Mouse (Mus musculus) embryonic fibroblast, embryonic 13.5 days (primary cell): ENCODE data around the gene Ankrd39. TPM values are rescaled to one million over a fixed set of nuclear protein-coding genes. Genes with fewer than 3 reads are reported as not detected.

Experiments used
- H3K27ac ChIP-seq: 2 replicates; pipeline ENCODE4 v1.5.1; 2012; ENCODE audit warnings: low read length, control low read depth, inconsistent platforms; ENCODE audit not compliant: insufficient read depth
- H3K4me1 ChIP-seq: 2 replicates; pipeline ENCODE4 v1.6.1; 2011; ENCODE audit warnings: low read length; ENCODE audit not compliant: control insufficient read depth, insufficient read depth
- H3K4me3 ChIP-seq: 2 replicates; pipeline ENCODE4 v1.5.1; 2011; ENCODE audit warnings: mild to moderate bottlenecking, control low read depth, low read length; ENCODE audit not compliant: insufficient read depth
- CTCF ChIP-seq: IDR thresholded peaks from 2 replicates; pipeline ENCODE4 v1.5.1; 2011; ENCODE audit warnings: mild to moderate bottlenecking, control low read depth, low read length, moderate library complexity, borderline replicate concordance; ENCODE audit not compliant: insufficient read depth
- POLR2A ChIP-seq: IDR thresholded peaks from 2 replicates; pipeline ENCODE4 v1.6.1; 2011; ENCODE audit warnings: low read depth, mild to moderate bottlenecking, control low read depth, low read length, moderate library complexity
- polyA plus RNA-seq: library from polyadenylated mRNA; stranded (reverse); fragments of >200 nt; gene quantifications from 2 replicates; pipeline ENCODE4 v1.2.4, GENCODE M21; 2011; ENCODE audit warnings: low read depth; ENCODE audit not compliant: missing spikeins, insufficient read length

Gene Ankrd39
- polyA plus RNA-seq, 1 experiment: 7.7 TPM

DNA sequence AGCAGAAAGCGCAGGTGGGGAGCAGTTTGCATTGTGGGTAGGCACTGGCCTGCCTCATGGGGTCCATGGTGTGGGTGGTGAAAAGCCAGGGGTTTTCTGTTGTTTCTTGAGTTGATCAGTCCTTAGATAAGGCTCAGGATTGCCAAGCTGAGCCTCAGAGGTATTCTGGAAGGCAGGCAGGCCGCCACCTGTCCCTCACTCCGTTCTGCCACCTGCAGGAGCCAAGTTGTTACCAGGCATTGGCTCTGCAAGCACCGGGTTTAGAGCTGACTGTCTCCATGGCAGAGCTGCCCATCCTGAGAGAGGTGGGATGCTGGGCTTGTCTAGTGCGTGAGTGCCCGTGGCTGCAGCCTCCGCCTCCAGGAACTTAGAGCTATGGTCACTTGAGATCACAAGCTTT, 25.0 kb downstream of the Ankrd39 start:
- TF ChIP-seq POLR2A (no peak), CTCF (no peak)
- Histone ChIP-seq H3K27ac (no peak overlapping the region), H3K4me1 (peaks cover 7% of the 10 kb centered on the region; the same call in 1 of the 2 replicates), H3K4me3 (no peak overlapping the region)

DNA sequence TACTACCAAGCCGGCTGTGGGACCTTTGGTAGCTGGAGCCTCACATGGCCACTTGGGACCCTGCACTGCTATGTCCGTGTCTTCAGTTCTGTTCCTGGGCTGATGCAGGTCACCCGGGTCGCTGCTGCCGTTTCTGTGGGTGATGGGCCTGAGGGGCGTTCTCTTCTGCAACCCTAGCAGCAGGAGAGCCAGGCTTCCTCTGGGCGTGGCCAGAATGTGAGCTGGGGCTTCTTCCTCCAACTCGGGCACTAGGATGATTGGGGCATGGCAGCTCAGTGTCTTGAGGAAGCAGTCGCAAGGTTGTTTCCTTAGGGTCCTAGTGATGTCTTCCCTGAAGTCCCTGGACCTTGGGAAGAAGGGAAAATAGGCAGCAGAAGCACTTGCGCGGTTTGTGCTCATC, 27.6 kb downstream of the Ankrd39 start:
- no peak overlapping the region for H3K4me3 ChIP-seq
- no peak overlapping the region for H3K27ac ChIP-seq
- TF ChIP-seq POLR2A: no peak
- TF ChIP-seq CTCF: no peak
- peaks cover 7% of the 10 kb centered on the region; the same call in 1 of the 2 replicates for H3K4me1 ChIP-seq

DNA sequence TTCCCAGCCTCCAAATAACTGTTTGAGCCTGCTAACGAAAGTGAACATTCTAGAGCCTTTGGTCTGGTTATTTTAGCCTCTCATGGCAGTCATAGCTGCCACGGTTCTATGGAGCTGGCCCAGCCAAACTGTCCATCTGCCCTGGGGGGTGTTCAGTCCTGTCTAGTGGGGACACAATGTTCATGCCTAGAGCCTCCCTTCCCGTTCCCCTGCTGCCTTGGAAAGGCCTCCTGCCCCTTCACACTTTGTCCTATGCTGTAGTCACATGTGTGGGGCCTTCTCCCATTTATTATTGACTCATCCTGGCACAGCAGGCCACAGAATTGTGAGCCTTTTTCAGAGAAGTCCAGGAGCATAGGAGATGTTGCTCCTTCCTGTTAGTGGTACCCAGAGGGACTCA, 29.0 kb downstream of the Ankrd39 start:
- peaks cover 7% of the 10 kb centered on the region; the same call in 1 of the 2 replicates for H3K4me1 ChIP-seq
- TF ChIP-seq POLR2A (no peak), CTCF (no peak)
- H3K27ac ChIP-seq: no peak overlapping the region
- no peak overlapping the region for H3K4me3 ChIP-seq

DNA sequence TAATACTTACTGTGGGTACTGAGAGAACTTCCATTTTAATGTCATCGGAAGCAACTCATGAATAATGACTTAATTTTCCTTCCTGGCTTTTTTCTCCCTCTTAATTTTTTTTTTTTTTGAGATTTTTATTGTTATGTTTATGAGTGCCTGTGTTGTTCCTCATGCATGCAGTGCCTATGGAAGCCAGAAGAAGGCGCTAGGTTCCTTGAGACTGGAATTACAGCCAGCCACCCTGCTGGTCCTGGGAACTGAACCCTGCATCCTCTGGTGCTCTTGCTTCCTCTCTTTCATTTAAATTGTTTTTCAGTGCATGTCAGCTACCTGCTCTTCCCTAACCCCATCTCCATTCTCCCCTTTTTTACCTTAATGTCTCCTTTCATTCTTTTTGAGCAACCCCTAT, 33.5 kb downstream of the Ankrd39 start:
- H3K4me1 ChIP-seq: peaks cover 7% of the 10 kb centered on the region; the same call in 1 of the 2 replicates
- TF ChIP-seq CTCF: peak; percentile 24; the same call in 1 of the 2 replicates
- no peak for TF ChIP-seq POLR2A
- H3K27ac ChIP-seq: no peak overlapping the region
- H3K4me3 ChIP-seq: no peak overlapping the region

DNA sequence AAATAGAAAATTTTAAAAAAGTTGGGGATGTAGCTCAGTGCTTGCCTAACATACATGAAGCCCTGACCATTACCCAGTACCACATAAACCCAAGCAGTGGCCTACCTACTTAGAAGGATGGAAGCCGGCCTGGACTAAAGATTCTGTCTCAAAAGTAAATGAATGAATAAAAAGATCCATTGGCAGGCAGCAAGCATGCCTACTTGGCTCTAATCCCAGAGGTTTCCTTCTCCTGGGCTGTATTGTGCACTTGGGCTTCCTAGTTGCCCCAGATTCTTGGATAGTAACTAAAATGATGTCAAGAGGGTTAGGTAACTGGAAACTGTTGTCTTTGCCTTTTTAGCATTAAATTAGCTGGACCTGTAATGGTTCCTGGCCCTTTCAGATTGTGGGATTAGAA, 33.9 kb downstream of the Ankrd39 start:
- TF ChIP-seq CTCF (no peak), POLR2A (no peak)
- no peak overlapping the region for H3K27ac ChIP-seq
- H3K4me3 ChIP-seq: peak overlapping the region; percentile 52
- peaks cover 5% of the 10 kb centered on the region; the same call in 1 of the 2 replicates for H3K4me1 ChIP-seq

DNA sequence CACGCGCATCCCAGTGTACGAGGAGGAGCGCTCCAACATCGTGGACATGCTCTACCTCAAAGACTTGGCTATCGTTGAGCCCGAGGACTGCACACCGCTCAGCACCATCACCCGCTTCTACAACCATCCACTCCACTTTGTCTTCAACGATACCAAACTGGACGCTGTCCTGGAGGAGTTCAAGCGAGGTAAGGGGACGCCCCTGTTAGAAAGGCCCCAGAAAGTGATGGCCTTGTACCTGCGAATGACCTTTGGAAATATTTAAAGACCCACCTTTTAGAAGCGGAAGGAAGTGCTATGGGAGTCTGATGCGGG, 34.3 kb downstream of the Ankrd39 start:
- H3K4me1 ChIP-seq: peaks cover 2% of the 10 kb centered on the region; the same call in 1 of the 2 replicates
- no peak overlapping the region for H3K27ac ChIP-seq
- peak overlapping the region; percentile 52 for H3K4me3 ChIP-seq
- TF ChIP-seq CTCF (no peak), POLR2A (no peak)

DNA sequence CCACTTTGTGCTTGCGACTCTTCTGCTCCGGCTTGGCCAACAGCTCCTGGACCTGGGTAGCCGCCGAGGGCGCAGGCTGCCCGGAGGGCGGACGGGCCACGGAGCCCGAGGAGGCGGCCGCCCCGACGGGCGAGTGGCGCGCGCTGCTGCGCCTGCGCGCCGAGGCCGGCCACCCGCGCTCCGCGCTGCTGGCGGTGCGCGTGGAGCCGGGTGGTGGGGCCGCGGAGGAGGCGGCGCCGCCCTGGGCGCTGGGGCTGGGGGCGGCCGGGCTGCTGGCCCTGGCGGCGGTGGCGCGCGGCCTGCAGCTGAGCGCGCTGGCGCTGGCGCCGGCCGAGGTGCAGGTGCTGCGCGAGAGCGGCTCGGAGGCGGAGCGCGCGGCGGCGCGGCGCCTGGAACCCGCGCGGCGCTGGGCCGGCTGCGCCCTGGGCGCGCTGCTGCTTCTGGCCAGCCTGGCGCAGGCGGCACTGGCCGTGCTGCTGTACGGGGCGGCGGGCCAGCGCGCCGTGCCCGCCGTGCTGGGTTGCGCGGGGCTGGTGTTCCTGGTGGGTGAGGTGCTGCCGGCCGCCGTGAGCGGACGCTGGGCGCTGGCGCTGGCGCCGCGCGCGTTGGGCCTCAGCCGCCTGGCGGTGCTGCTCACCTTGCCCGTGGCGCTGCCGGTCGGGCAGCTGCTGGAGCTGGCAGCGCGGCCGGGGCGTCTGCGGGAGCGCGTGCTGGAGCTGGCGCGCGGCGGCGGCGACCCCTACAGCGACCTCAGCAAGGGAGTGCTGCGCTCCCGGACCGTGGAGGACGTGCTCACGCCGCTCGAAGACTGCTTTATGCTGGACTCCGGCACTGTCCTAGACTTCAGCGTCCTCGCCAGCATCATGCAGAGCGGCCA, 34.9 kb downstream of the Ankrd39 start:
- no peaks in the 10 kb centered on the region for H3K4me1 ChIP-seq

DNA sequence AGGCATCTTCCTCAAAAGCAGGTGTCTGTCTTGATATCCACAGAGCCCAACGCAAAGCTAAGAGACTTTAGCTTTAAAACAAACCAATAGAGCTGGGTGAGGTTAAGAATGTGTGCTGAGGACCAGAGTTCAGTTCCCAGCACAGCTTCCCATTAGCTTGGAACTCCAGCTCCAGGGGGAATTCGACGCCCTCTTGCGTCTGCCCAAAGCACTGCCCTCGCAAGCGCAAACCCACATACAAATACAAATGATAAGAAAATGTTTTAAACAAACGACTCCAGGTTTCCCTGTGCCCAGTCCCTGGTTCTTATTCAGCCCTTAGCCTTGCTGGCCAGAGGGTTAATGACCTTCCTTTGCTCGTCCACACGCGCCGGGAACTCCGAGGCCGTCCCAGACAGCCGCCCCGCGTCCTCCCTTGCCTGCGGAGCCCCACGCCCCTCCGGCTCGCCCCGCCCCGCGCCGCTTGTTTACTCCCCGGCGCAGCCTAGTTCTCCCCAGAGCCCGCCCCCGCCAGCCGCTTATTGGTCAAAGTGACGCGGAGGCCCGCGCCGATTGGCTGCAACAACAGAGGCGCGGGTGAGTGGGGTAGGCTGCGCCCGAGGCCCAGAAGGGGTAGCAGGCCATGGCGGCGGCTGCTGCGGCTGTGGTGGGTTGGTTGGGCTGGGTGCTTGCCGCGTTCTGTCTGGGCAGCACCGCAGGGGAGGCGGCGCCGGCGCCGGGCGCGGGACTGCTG, 35.8 kb downstream of the Ankrd39 start, which contains the start of gene Cnnm3:
Cnnm3 (plus strand) TSS at position 579 of the 733 bp plus-strand sequence.
- no peaks in the 10 kb centered on the region for H3K4me1 ChIP-seq
- peak; percentile 82 for TF ChIP-seq POLR2A
- TF ChIP-seq CTCF: peak; percentile 22; the same call in 1 of the 2 replicates
- peak within 1 kb of the TSS; percentile 74 for H3K27ac ChIP-seq
- peak within 1 kb of the TSS; percentile 96 for H3K4me3 ChIP-seq

More for the DNA sequence above, 34.9 kb downstream of the Ankrd39 start:
- Histone ChIP-seq H3K4me3 (peak overlapping the region; percentile 96), H3K27ac (peak overlapping the region; percentile 74)
- TF ChIP-seq POLR2A (no peak), CTCF (no peak)

DNA sequence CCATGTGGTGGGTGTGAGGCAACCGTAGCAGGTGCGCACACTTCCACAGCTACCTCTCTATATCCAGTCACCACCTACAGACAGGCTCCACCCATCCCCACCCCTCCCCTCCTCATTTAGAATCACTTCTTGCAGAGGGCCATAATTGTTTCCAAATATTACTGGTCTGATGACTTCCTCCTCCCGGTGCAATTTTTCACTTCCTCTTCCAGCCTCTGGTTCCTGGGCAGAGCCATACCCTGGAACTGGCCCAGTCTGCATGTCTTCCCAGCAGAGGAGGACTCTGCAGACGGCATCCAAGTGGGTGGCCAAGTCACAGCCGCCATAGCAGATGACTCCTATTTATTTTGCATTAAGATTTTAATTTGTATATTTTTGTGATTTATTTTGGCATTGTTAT, 39.0 kb downstream of the Ankrd39 start:
- H3K4me3 ChIP-seq: no peak overlapping the region
- no peak overlapping the region for H3K27ac ChIP-seq
- TF ChIP-seq CTCF (no peak), POLR2A (no peak)
- H3K4me1 ChIP-seq: no peaks in the 10 kb centered on the region

DNA sequence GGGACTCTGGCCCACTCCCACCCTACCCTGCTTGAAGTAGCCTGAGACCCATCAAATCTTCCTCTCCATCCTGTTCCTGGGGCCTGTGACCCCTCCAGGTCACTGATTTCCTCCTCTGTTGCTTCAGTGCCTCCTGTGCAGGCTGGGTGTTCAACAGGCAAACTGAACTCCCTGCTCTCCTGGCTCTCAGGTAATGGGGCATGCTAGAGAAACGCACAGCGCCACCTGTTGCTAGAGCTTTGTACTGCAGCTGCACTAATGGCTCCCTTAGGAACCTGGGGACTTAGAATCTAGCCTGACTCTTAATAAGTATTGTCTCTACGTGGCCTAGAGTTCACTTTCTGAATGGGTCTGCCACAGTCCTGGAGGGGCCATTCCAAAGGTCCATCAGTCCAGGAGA, 46.0 kb downstream of the Ankrd39 start:
- H3K27ac ChIP-seq: no peak overlapping the region
- no peaks in the 10 kb centered on the region for H3K4me1 ChIP-seq
- TF ChIP-seq POLR2A (no peak), CTCF (peak; percentile 91; the same call in 1 of the 2 replicates)
- H3K4me3 ChIP-seq: no peak overlapping the region
